Mouse (Mus musculus): ENCODE measurements around the gene Pdcd1lg2. TPM values are rescaled to one million over a fixed set of nuclear protein-coding genes. Genes with fewer than 3 reads are reported as not detected.

The Pdcd1lg2 gene
- total and polyA plus RNA-seq, 3 experiments, result 0.14 TPM; not detected in 2

- intact Hi-C loops (cut with DNase I), result loop anchor here (10.0 kb wide), 1 partner anchor 715 kb away; no protein-coding TSS in a partner anchor
- H3K27ac ChIP-seq, result no peak overlapping the region
- no peaks in the 10 kb centered on the region for H3K36me3 ChIP-seq (ENCODE audit: control insufficient read depth, insufficient read depth, low read length)
- peaks cover 2% of the 10 kb centered on the region; the same call in 1 of the 2 replicates for H3K4me1 ChIP-seq (ENCODE audit: control insufficient read depth, insufficient read depth, low read length)
- H3K4me3 ChIP-seq, result no peak overlapping the region
- H3K9ac ChIP-seq (ENCODE audit: low read depth, low read length), result no peak overlapping the region
- no peak for DNase-seq
- no peaks in the 10 kb centered on the region for H3K27me3 ChIP-seq (ENCODE audit: control insufficient read depth, insufficient read depth, low read length)
- TF ChIP-seq CTCF (IDR thresholded peaks at IDR 0.05), result no peak
- no peaks in the 10 kb centered on the region for H3K79me2 ChIP-seq (replicated peaks; ENCODE audit: control insufficient read depth, insufficient read depth, low read length)
- 79% methylated on average over 3 of the region's 3 CpGs for WGBS
These were observed 79.1 kb downstream of the Pdcd1lg2 start for GRCm38 (mm10) chr19:29489785-29490284.

GRCm38 (mm10) chr19:29491467-29491866 is 80.7 kb downstream of the Pdcd1lg2 start:
- H3K79me2 ChIP-seq (replicated peaks; ENCODE audit: control insufficient read depth, insufficient read depth, low read length), result no peaks in the 10 kb centered on the region
- 80% methylated on average over 9 of the region's 9 CpGs for WGBS
- H3K36me3 ChIP-seq (ENCODE audit: control insufficient read depth, insufficient read depth, low read length), result no peaks in the 10 kb centered on the region
- no peak overlapping the region for H3K27ac ChIP-seq
- H3K4me1 ChIP-seq (ENCODE audit: control insufficient read depth, insufficient read depth, low read length), result no peaks in the 10 kb centered on the region; the same call in 1 of the 2 replicates
- H3K27me3 ChIP-seq (ENCODE audit: control insufficient read depth, insufficient read depth, low read length), result no peaks in the 10 kb centered on the region
- TF ChIP-seq EP300 (IDR thresholded peaks at IDR 0.05; ENCODE audit: insufficient read depth, low read depth, low read length), result no peak
- no peak for TF ChIP-seq CTCF (IDR thresholded peaks at IDR 0.05)
- no peak for TF ChIP-seq POLR2A (IDR thresholded peaks at IDR 0.05; ENCODE audit: insufficient read depth, low read depth, low read length)
- no peak overlapping the region for H3K4me3 ChIP-seq
- intact Hi-C loops (cut with DNase I), result loop anchor here (10.0 kb wide), 1 partner anchor 717 kb away; no protein-coding TSS in a partner anchor
- DNase-seq, result no peak
- no peak overlapping the region for H3K9ac ChIP-seq (ENCODE audit: low read depth, low read length)

- WGBS, result 65% methylated on average over 4 of the region's 4 CpGs
- no peaks in the 10 kb centered on the region for H3K27me3 ChIP-seq (ENCODE audit: control insufficient read depth, insufficient read depth, low read length)
- no peak overlapping the region for H3K9ac ChIP-seq (ENCODE audit: low read depth, low read length)
- H3K27ac ChIP-seq, result no peak overlapping the region
- TF ChIP-seq CTCF (IDR thresholded peaks at IDR 0.05) (no peak), EP300 (IDR thresholded peaks at IDR 0.05; ENCODE audit: insufficient read depth, low read depth, low read length) (no peak), POLR2A (IDR thresholded peaks at IDR 0.05; ENCODE audit: insufficient read depth, low read depth, low read length) (no peak)
- DNase-seq, result no peak
- no peaks in the 10 kb centered on the region for H3K36me3 ChIP-seq (ENCODE audit: control insufficient read depth, insufficient read depth, low read length)
- no peak overlapping the region for H3K4me3 ChIP-seq
- no peaks in the 10 kb centered on the region for H3K4me1 ChIP-seq (ENCODE audit: control insufficient read depth, insufficient read depth, low read length)
- no peaks in the 10 kb centered on the region for H3K79me2 ChIP-seq (replicated peaks; ENCODE audit: control insufficient read depth, insufficient read depth, low read length)
- intact Hi-C loops (cut with DNase I), result loop anchor here (10.0 kb wide), 1 partner anchor 720 kb away; no protein-coding TSS in a partner anchor
These were observed 83.7 kb downstream of the Pdcd1lg2 start for GRCm38 (mm10) chr19:29494454-29494853.

- WGBS, result 79% methylated on average over 6 of the region's 6 CpGs
These were observed 85.4 kb downstream of the Pdcd1lg2 start for GRCm38 (mm10) chr19:29496001-29496597.

GRCm38 (mm10) chr19:29496786-29497557 is 86.3 kb downstream of the Pdcd1lg2 start:
- peaks cover 3% of the 10 kb centered on the region; the same call in 1 of the 2 replicates for H3K4me1 ChIP-seq (ENCODE audit: control insufficient read depth, insufficient read depth, low read length)
- TF ChIP-seq EP300 (IDR thresholded peaks at IDR 0.05; ENCODE audit: insufficient read depth, low read depth, low read length), result no peak
- TF ChIP-seq CTCF (IDR thresholded peaks at IDR 0.05), result no peak
- no peak for TF ChIP-seq POLR2A (IDR thresholded peaks at IDR 0.05; ENCODE audit: insufficient read depth, low read depth, low read length)
- no peaks in the 10 kb centered on the region for H3K79me2 ChIP-seq (replicated peaks; ENCODE audit: control insufficient read depth, insufficient read depth, low read length)
- no peak overlapping the region for H3K4me3 ChIP-seq
- no peak overlapping the region for H3K27ac ChIP-seq
- DNase-seq, result no peak
- H3K9ac ChIP-seq (ENCODE audit: low read depth, low read length), result no peak overlapping the region
- no peaks in the 10 kb centered on the region for H3K36me3 ChIP-seq (ENCODE audit: control insufficient read depth, insufficient read depth, low read length)
- intact Hi-C loops (cut with DNase I), result loop anchor here (10.0 kb wide), 1 partner anchor 722 kb away; no protein-coding TSS in a partner anchor
- no peaks in the 10 kb centered on the region for H3K27me3 ChIP-seq (ENCODE audit: control insufficient read depth, insufficient read depth, low read length)
- WGBS, result 84% methylated on average over 7 of the region's 7 CpGs

More at GRCm38 (mm10) chr19:29496001-29496597, 85.4 kb downstream of the Pdcd1lg2 start:
- no peaks in the 10 kb centered on the region for H3K27me3 ChIP-seq (ENCODE audit: control insufficient read depth, insufficient read depth, low read length)
- H3K27ac ChIP-seq, result no peak overlapping the region
- H3K4me1 ChIP-seq (ENCODE audit: control insufficient read depth, insufficient read depth, low read length), result peaks cover 2% of the 10 kb centered on the region; the same call in 1 of the 2 replicates
- H3K79me2 ChIP-seq (replicated peaks; ENCODE audit: control insufficient read depth, insufficient read depth, low read length), result no peaks in the 10 kb centered on the region
- TF ChIP-seq EP300 (IDR thresholded peaks at IDR 0.05; ENCODE audit: insufficient read depth, low read depth, low read length), result no peak
- TF ChIP-seq POLR2A (IDR thresholded peaks at IDR 0.05; ENCODE audit: insufficient read depth, low read depth, low read length), result no peak
- no peak for TF ChIP-seq CTCF (IDR thresholded peaks at IDR 0.05)
- H3K4me3 ChIP-seq, result no peak overlapping the region
- DNase-seq, result no peak
- no peaks in the 10 kb centered on the region for H3K36me3 ChIP-seq (ENCODE audit: control insufficient read depth, insufficient read depth, low read length)
- intact Hi-C loops (cut with DNase I), result loop anchor here (10.0 kb wide), 1 partner anchor 721 kb away; no protein-coding TSS in a partner anchor
- H3K9ac ChIP-seq (ENCODE audit: low read depth, low read length), result no peak overlapping the region

Measured in heart, adult 2 months (tissue).